Comparison of ENCODE assay signal across 15 mouse cellular contexts in genomic region chr7:128433213-128433612, GRCm38 (mm10). TPM values are rescaled to one million over a fixed set of nuclear protein-coding genes. Genes with fewer than 3 reads are reported as not detected.
A peak's percentile ranks its signal among the peaks of the same experiment; 100 is the strongest.
DNase-seq lines count a peak whose midpoint lies in the region; ATAC-seq and TF ChIP-seq lines count a peak whose summit lies in the region.
"Had no signal": no experiment of that assay in that cellular context is flagged by ENCODE, and none has a peak within 500 bp of the region (broad histone marks: within the 10 kb centered on the region; RNA-seq: fewer than 3 reads in every experiment).

No protein-coding gene starts in this region.

- no peak overlapping the region for H3K4me2 ChIP-seq in forebrain, postnatal 0 days (ENCODE audit: low read depth)
- H3K4me2 ChIP-seq in forebrain, embryonic 11.5 days (ENCODE audit: low read depth, low read length, severe bottlenecking): no peak overlapping the region
- no peak overlapping the region for H3K4me2 ChIP-seq in liver, embryonic 12.5 days
- H3K4me2 ChIP-seq: forebrain, embryonic 12.5 days; kidney, embryonic 15.5 days had no signal

- peak; percentile 71 for TF ChIP-seq CTCF in forebrain, postnatal 0 days (IDR thresholded peaks at IDR 0.05; ENCODE audit: low read depth)
- TF ChIP-seq CTCF in liver, adult 2 months (IDR thresholded peaks at IDR 0.05; ENCODE audit: low read depth, low read length): peak; percentile 49
- peak; percentile 51 for TF ChIP-seq CTCF in cortical plate, adult 2 months (IDR thresholded peaks at IDR 0.05; ENCODE audit: extremely low read depth, insufficient read depth, low read length)

- H3K79me2 ChIP-seq in liver, adult 2 months (ENCODE audit: control insufficient read depth, insufficient read depth, low read length): no peaks in the 10 kb centered on the region

- no peaks in the 10 kb centered on the region for H3K4me1 ChIP-seq in forebrain, postnatal 0 days (ENCODE audit: insufficient read depth)
- H3K4me1 ChIP-seq in forebrain, embryonic 11.5 days (replicated peaks; ENCODE audit: control insufficient read depth, insufficient read depth, low read length): no peaks in the 10 kb centered on the region
- H3K4me1 ChIP-seq in liver, adult 2 months (ENCODE audit: control insufficient read depth, insufficient read depth, low read length): no peaks in the 10 kb centered on the region
- H3K4me1 ChIP-seq in liver, embryonic 12.5 days: no peaks in the 10 kb centered on the region
- H3K4me1 ChIP-seq in cortical plate, adult 2 months (ENCODE audit: control insufficient read depth, insufficient read depth, low read length): no peaks in the 10 kb centered on the region
- no peaks in the 10 kb centered on the region for H3K4me1 ChIP-seq in embryonic facial prominence, embryonic 10.5 days
- H3K4me1 ChIP-seq: heart, embryonic 10.5 days; kidney, embryonic 15.5 days had no signal

- H3K4me3 ChIP-seq in forebrain, postnatal 0 days (ENCODE audit: low read depth, low read length): no peak overlapping the region
- H3K4me3 ChIP-seq in forebrain, embryonic 11.5 days (ENCODE audit: low read depth, low read length): no peak overlapping the region
- H3K4me3 ChIP-seq in liver, adult 2 months (ENCODE audit: insufficient read depth, low read depth, low read length): no peak overlapping the region
- H3K4me3 ChIP-seq in liver, embryonic 12.5 days: no peak overlapping the region
- no peak overlapping the region for H3K4me3 ChIP-seq in cortical plate, adult 2 months (ENCODE audit: insufficient read depth, low read length)
- no peak overlapping the region for H3K4me3 ChIP-seq in embryonic facial prominence, embryonic 10.5 days
- H3K4me3 ChIP-seq: forebrain, embryonic 12.5 days; heart, embryonic 10.5 days; kidney, embryonic 15.5 days had no signal

- 78% methylated on average over 1 of the region's 1 CpGs for WGBS in forebrain, postnatal 0 days
- 38% methylated on average over 1 of the region's 1 CpGs for WGBS in forebrain, embryonic 11.5 days
- 63% methylated on average over 1 of the region's 1 CpGs for WGBS in liver, adult 2 months
- 43% methylated on average over 1 of the region's 1 CpGs for whole genome bisulfite sequencing in liver, embryonic 12.5 days (ENCODE audit: insufficient replicate concordance)
- WGBS in embryonic facial prominence, embryonic 10.5 days: 57% methylated on average over 1 of the region's 1 CpGs

- H3K36me3 ChIP-seq in forebrain, postnatal 0 days (ENCODE audit: insufficient read depth): no peaks in the 10 kb centered on the region
- no peaks in the 10 kb centered on the region for H3K36me3 ChIP-seq in forebrain, embryonic 11.5 days (ENCODE audit: control insufficient read depth, insufficient read depth, low read length)
- no peaks in the 10 kb centered on the region for H3K36me3 ChIP-seq in liver, adult 2 months (ENCODE audit: control insufficient read depth, insufficient read depth, low read length)
- peaks cover 6% of the 10 kb centered on the region; the same call in 1 of the 2 replicates for H3K36me3 ChIP-seq in liver, embryonic 12.5 days
- no peaks in the 10 kb centered on the region for H3K36me3 ChIP-seq in embryonic facial prominence, embryonic 10.5 days (replicated peaks)
- H3K36me3 ChIP-seq: forebrain, embryonic 12.5 days; kidney, embryonic 15.5 days had no signal

- peak; percentile 36 for DNase-seq in forebrain, postnatal 0 days
- DNase-seq in forebrain, embryonic 11.5 days (ENCODE audit: low spot score): no peak
- DNase-seq in liver, adult 2 months (ENCODE audit: extremely low read depth, low read depth, low spot score): no peak
- DNase-seq in 3T3-L1 (ENCODE audit: low read depth, low spot score): peak; percentile 36
- no peak for DNase-seq in frontal cortex, postnatal 10 days (ENCODE audit: low spot score in 2 of 2)
- DNase-seq in embryonic facial prominence, embryonic 10.5 days (ENCODE audit: low spot score): no peak
- DNase-seq: adrenal gland, postnatal 10 days; cerebellum, postnatal 14 days; left cerebral cortex, postnatal 4 days had no signal

- peak; percentile 77 for ATAC-seq in forebrain, postnatal 0 days
- no peak for ATAC-seq in forebrain, embryonic 11.5 days (replicated peaks; ENCODE audit: low FRiP score)
- no peak for ATAC-seq in liver, embryonic 12.5 days
- ATAC-seq: midbrain, embryonic 16.5 days had no signal

- H3K9me3 ChIP-seq in forebrain, postnatal 0 days (ENCODE audit: low read length): no peaks in the 10 kb centered on the region
- no peaks in the 10 kb centered on the region for H3K9me3 ChIP-seq in forebrain, embryonic 11.5 days (ENCODE audit: control insufficient read depth, low read length)
- H3K9me3 ChIP-seq in liver, embryonic 12.5 days (replicated peaks): no peaks in the 10 kb centered on the region
- no peaks in the 10 kb centered on the region for H3K9me3 ChIP-seq in embryonic facial prominence, embryonic 10.5 days
- H3K9me3 ChIP-seq: forebrain, embryonic 12.5 days; heart, embryonic 10.5 days; kidney, embryonic 15.5 days had no signal

- no peak for TF ChIP-seq POLR2A in liver, adult 2 months (IDR thresholded peaks at IDR 0.05; ENCODE audit: extremely low read depth, insufficient read depth, low read length)
- no peak for TF ChIP-seq POLR2A in cortical plate, adult 2 months (IDR thresholded peaks at IDR 0.05; ENCODE audit: extremely low read depth, insufficient read depth, low read length)

- no peak overlapping the region for H3K9ac ChIP-seq in forebrain, postnatal 0 days
- no peak overlapping the region for H3K9ac ChIP-seq in forebrain, embryonic 11.5 days (ENCODE audit: low read length)
- H3K9ac ChIP-seq in liver, adult 2 months (ENCODE audit: low read depth, low read length): no peak overlapping the region
- no peak overlapping the region for H3K9ac ChIP-seq in liver, embryonic 12.5 days
- H3K9ac ChIP-seq: forebrain, embryonic 12.5 days; kidney, embryonic 15.5 days had no signal

- H3K27me3 ChIP-seq in forebrain, postnatal 0 days (ENCODE audit: insufficient read depth, low read length): no peaks in the 10 kb centered on the region
- H3K27me3 ChIP-seq in forebrain, embryonic 11.5 days (ENCODE audit: control insufficient read depth, insufficient read depth, low read length): no peaks in the 10 kb centered on the region
- H3K27me3 ChIP-seq in liver, adult 2 months (ENCODE audit: control insufficient read depth, insufficient read depth, low read length): no peaks in the 10 kb centered on the region
- no peaks in the 10 kb centered on the region for H3K27me3 ChIP-seq in liver, embryonic 12.5 days (replicated peaks)
- H3K27me3 ChIP-seq in embryonic facial prominence, embryonic 10.5 days (replicated peaks; ENCODE audit: low read depth, poor library complexity, severe bottlenecking): no peaks in the 10 kb centered on the region
- H3K27me3 ChIP-seq: forebrain, embryonic 12.5 days; kidney, embryonic 15.5 days had no signal

- 0 out of 2 replicates have a peak overlapping the region, but pooled peaks have one; percentile 45 for H3K27ac ChIP-seq in forebrain, postnatal 0 days (ENCODE audit: low read depth, low read length)
- H3K27ac ChIP-seq in forebrain, embryonic 11.5 days (ENCODE audit: low read depth, low read length): no peak overlapping the region
- H3K27ac ChIP-seq in liver, adult 2 months (replicated peaks; ENCODE audit: insufficient read depth, low read depth, low read length): no peak overlapping the region
- no peak overlapping the region for H3K27ac ChIP-seq in liver, embryonic 12.5 days
- no peak overlapping the region for H3K27ac ChIP-seq in cortical plate, adult 2 months (ENCODE audit: insufficient read depth, low read length)
- H3K27ac ChIP-seq in embryonic facial prominence, embryonic 10.5 days (replicated peaks): no peak overlapping the region
- H3K27ac ChIP-seq: forebrain, embryonic 12.5 days; heart, embryonic 10.5 days; kidney, embryonic 15.5 days had no signal

RNA-seq across cellular contexts. Expression of gene Rgs10, which starts 14.7 kb away (rescaled TPM):
- 53.2 and 54.5 TPM in 2 replicates for total RNA-seq in forebrain, postnatal 0 days (2014; rRNA removed)
- polyA plus RNA-seq in forebrain, postnatal 0 days (2015; fragmentation: Nextera tagmentation; extraction: Ambion mirVana): 51.7 and 64.2 TPM in 2 replicates
- 6.0 and 6.6 TPM in 2 replicates for polyA plus RNA-seq in forebrain, embryonic 11.5 days (2014; fragmentation: Nextera tagmentation; extraction: Ambion mirVana)
- total RNA-seq in liver, adult 2 months (2014; rRNA removed): 2.6 and 3.4 TPM in 2 replicates
- 0.81 and 1.5 TPM in 2 replicates for polyA plus RNA-seq in liver, adult 2 months (2012; rRNA removed)
- polyA plus RNA-seq in liver, embryonic 12.5 days (2016; fragmentation: Nextera tagmentation; extraction: Ambion mirVana): 57.7 and 58.1 TPM in 2 replicates
- 69.9 and 71.8 TPM in 2 replicates for polyA plus RNA-seq in cortical plate, adult 2 months (2012; rRNA removed)
- polyA plus RNA-seq in embryonic facial prominence, embryonic 10.5 days (2016; fragmentation: Nextera tagmentation; extraction: Ambion mirVana): 4.1 and 8.2 TPM in 2 replicates

RNA-seq across cellular contexts. Expression of gene Tial1, which starts 28.3 kb away (rescaled TPM):
- total RNA-seq in forebrain, postnatal 0 days (2014; rRNA removed): 60.9 and 76.7 TPM in 2 replicates
- polyA plus RNA-seq in forebrain, postnatal 0 days (2015; fragmentation: Nextera tagmentation; extraction: Ambion mirVana): 17.3 and 22.5 TPM in 2 replicates
- 37.9 and 48.2 TPM in 2 replicates for polyA plus RNA-seq in forebrain, embryonic 11.5 days (2014; fragmentation: Nextera tagmentation; extraction: Ambion mirVana)
- total RNA-seq in liver, adult 2 months (2014; rRNA removed): 31.7 and 32.1 TPM in 2 replicates
- polyA plus RNA-seq in liver, adult 2 months (2012; rRNA removed): 14.2 and 18.7 TPM in 2 replicates
- 17.9 and 18.2 TPM in 2 replicates for polyA plus RNA-seq in liver, embryonic 12.5 days (2016; fragmentation: Nextera tagmentation; extraction: Ambion mirVana)
- polyA plus RNA-seq in cortical plate, adult 2 months (2012; rRNA removed): 106 and 125 TPM in 2 replicates
- polyA plus RNA-seq in embryonic facial prominence, embryonic 10.5 days (2016; fragmentation: Nextera tagmentation; extraction: Ambion mirVana): 25.3 and 27.0 TPM in 2 replicates

Comparison
In these comparisons a context has a peak if more than half of its experiments do, and no peak if none do; other contexts are left out.
1. DNase-seq: peak in forebrain, postnatal 0 days (single experiment) and 3T3-L1 (single experiment); none in forebrain, embryonic 11.5 days (single experiment), liver, adult 2 months (single experiment), frontal cortex, postnatal 10 days (0 of 2) and embryonic facial prominence, embryonic 10.5 days (single experiment).
2. Peak in every context shown above with its lines, with median percentiles within 50 percentile points of each other: CTCF ChIP-seq.